Mouse (Mus musculus) liver, postnatal 0 days (tissue): ENCODE data around the gene Fbxo34.

Source experiments
- CTCF ChIP-seq: sonication (generic); IDR thresholded peaks from 2 replicates; pipeline ENCODE4 v1.5.1; 2016; ENCODE audit warnings: antibody characterized with exemption, low read depth
- EP300 ChIP-seq: IDR thresholded peaks from 2 replicates; pipeline ENCODE4 v1.6.1; 2016; ENCODE audit warnings: antibody characterized with exemption, low read depth, mild to moderate bottlenecking

DNA sequence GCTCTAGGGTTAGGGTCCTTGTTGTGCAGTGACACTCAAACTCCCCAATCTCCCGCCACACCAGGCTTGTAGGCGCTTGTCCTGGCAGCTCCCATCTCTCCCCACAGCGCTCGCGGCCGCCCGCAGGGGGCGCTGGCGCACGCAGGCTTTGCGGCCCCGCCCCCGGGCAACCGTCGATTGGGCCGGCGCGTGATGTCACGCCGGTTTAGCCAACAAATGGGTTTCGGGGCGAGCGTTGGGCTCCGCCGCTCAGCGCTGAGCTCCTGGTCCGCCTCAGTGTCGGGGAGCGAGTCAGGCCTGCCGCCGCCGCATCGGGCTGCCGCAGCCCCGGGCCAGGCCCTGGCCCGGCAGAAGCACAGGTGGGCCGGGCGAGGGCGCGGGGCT, 22.1 kb downstream of the Fbxo34 start:
- TF ChIP-seq CTCF (peak; percentile 99), EP300 (no peak)
